Mouse (Mus musculus): Measurements from ENCODE around the gene Emilin2. TPM values are rescaled to one million over a fixed set of nuclear protein-coding genes. Genes with fewer than 3 reads are reported as not detected.
A peak's percentile ranks its signal among the peaks of the same experiment; 100 is the strongest.

The Emilin2 gene
- polyA plus RNA-seq, 1 experiment from 2014 or later, result 4.8 TPM

- Histone ChIP-seq H3K9me3 (replicated peaks) (no peaks in the 10 kb centered on the region), H3K36me3 (peaks cover 100% of the 10 kb centered on the region), H3K27ac (no peak overlapping the region), H3K4me2 (no peak overlapping the region), H3K4me1 (no peaks in the 10 kb centered on the region), H3K27me3 (no peaks in the 10 kb centered on the region), H3K4me3 (replicated peaks) (no peak overlapping the region), H3K9ac (no peak overlapping the region)
- WGBS, result 93% methylated on average over 7 of the region's 7 CpGs
- ATAC-seq (replicated peaks; ENCODE audit: low FRiP score), result no peak
Measured at GRCm38 (mm10) chr17:71242666-71243065, 69.1 kb downstream of the Emilin2 start.

DNA sequence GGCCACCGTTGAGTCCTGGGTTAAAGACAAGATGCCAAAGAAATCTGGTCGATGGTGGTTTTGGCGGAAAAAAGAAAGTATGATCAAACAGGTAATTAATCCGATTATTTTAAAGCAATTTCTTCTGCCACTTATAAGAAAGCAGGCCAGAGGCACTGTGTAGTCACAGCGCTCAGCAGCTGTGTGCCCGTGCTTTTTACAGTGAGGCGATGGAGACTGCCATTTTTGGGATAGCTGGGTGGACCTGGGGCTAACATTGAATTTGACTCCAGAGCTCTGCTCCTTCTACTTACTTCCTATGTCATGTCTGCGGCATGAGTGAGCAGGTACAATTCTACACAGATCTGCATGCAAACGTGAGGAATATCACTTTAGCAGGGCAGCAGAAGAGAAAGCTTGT, 71.0 kb downstream of the Emilin2 start:
- Histone ChIP-seq H3K9me3 (replicated peaks) (no peaks in the 10 kb centered on the region), H3K9ac (no peak overlapping the region), H3K4me3 (replicated peaks) (no peak overlapping the region), H3K4me1 (no peaks in the 10 kb centered on the region), H3K4me2 (no peak overlapping the region), H3K36me3 (peaks cover 99% of the 10 kb centered on the region), H3K27ac (no peak overlapping the region), H3K27me3 (no peaks in the 10 kb centered on the region)
- ATAC-seq (replicated peaks; ENCODE audit: low FRiP score), result no peak
- 88% methylated on average over 9 of the region's 9 CpGs for WGBS

GRCm38 (mm10) chr17:71238494-71238893, 73.3 kb downstream of the Emilin2 start:
- H3K4me1 ChIP-seq, result no peaks in the 10 kb centered on the region
- H3K9ac ChIP-seq, result no peak overlapping the region
- H3K9me3 ChIP-seq (replicated peaks), result no peaks in the 10 kb centered on the region
- H3K4me2 ChIP-seq, result no peak overlapping the region
- H3K27me3 ChIP-seq, result no peaks in the 10 kb centered on the region
- peaks cover 94% of the 10 kb centered on the region for H3K36me3 ChIP-seq
- no peak overlapping the region for H3K27ac ChIP-seq
- ATAC-seq (replicated peaks; ENCODE audit: low FRiP score), result no peak
- 92% methylated on average over 7 of the region's 7 CpGs for WGBS
- H3K4me3 ChIP-seq (replicated peaks), result no peak overlapping the region

DNA sequence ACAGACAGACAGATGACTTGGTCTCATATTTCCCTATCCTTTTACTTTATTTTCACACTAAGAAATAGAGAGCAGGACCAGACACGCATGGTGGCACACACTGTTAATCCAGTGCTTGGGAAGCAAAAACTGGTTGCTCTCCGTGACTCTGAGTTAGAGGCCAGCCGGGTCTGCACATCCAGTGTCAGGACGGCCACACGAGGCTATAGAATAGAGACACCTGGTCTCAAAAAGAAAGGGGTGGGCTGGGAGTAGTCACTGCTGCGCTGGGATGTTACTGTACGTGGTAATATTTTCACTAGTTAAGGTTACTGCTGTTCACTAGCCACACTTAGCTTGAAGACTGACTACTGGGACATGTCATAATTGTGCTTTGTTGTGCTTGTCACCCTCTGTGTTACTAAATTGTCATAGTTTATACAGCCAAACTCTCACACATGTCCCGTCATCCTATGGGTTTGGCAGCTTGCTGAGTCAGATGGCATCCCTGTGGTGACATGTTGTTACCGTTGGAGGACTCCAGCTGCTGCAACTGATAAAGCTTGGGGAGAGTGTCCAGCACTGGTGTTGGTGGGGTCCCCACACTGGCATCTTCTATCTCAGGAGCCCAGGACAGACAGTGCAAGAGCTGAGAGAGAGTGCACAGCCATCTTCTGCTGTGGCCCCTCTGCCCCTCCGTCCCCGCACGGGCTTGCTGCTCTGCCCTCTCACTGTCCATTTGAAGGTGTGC, 76.4 kb downstream of the Emilin2 start:
- 86% methylated on average over 12 of the region's 12 CpGs for whole genome bisulfite sequencing
- Histone ChIP-seq H3K9ac (no peak overlapping the region), H3K4me2 (no peak overlapping the region), H3K4me3 (replicated peaks) (no peak overlapping the region), H3K4me1 (no peaks in the 10 kb centered on the region), H3K27me3 (no peaks in the 10 kb centered on the region), H3K27ac (no peak overlapping the region), H3K36me3 (peaks cover 88% of the 10 kb centered on the region), H3K9me3 (replicated peaks) (no peaks in the 10 kb centered on the region)
- ATAC-seq (replicated peaks; ENCODE audit: low FRiP score), result peak; percentile 79; the same call in 1 of the 2 replicates

DNA sequence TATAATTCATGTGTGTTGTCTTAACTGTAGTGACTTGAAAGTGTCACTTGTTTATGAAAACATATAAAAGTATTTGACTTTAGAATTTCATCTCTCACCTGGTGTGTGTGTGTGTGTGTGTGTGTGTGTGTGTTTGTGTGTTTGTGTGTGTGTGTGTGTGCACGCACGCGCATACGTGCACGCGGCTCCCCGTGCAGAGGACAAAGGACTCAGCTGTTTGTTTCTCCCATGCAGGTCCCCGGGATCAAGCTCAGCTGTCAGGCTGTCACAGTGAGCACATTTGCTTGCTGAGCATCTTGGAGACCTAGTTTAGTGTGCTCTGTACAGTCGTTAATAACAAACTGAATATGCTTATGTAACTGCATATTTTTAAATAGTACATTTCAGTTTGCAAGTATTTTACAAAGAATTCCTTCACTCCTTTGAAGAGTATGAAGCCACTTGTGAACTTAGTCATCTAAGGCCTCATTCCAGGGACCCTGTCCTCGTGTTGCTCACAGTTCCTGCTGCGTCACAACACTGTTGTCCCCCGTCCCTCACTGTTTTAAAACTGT, 77.7 kb downstream of the Emilin2 start:
- no peaks in the 10 kb centered on the region for H3K9me3 ChIP-seq (replicated peaks)
- no peak overlapping the region for H3K9ac ChIP-seq
- no peak overlapping the region for H3K4me2 ChIP-seq
- no peak overlapping the region for H3K27ac ChIP-seq
- peaks cover 87% of the 10 kb centered on the region for H3K36me3 ChIP-seq
- H3K4me1 ChIP-seq, result no peaks in the 10 kb centered on the region
- H3K27me3 ChIP-seq, result no peaks in the 10 kb centered on the region
- ATAC-seq (replicated peaks; ENCODE audit: low FRiP score), result no peak
- H3K4me3 ChIP-seq (replicated peaks), result no peak overlapping the region
- 92% methylated on average over 12 of the region's 12 CpGs for WGBS

GRCm38 (mm10) chr17:71233210-71233609, 78.6 kb downstream of the Emilin2 start:
- no peak overlapping the region for H3K4me2 ChIP-seq
- H3K9me3 ChIP-seq (replicated peaks), result no peaks in the 10 kb centered on the region
- H3K27ac ChIP-seq, result no peak overlapping the region
- peaks cover 83% of the 10 kb centered on the region for H3K36me3 ChIP-seq
- WGBS, result 92% methylated on average over 4 of the region's 4 CpGs
- H3K9ac ChIP-seq, result no peak overlapping the region
- H3K4me3 ChIP-seq (replicated peaks), result no peak overlapping the region
- H3K27me3 ChIP-seq, result no peaks in the 10 kb centered on the region
- no peaks in the 10 kb centered on the region for H3K4me1 ChIP-seq
- ATAC-seq (replicated peaks; ENCODE audit: low FRiP score), result no peak

DNA sequence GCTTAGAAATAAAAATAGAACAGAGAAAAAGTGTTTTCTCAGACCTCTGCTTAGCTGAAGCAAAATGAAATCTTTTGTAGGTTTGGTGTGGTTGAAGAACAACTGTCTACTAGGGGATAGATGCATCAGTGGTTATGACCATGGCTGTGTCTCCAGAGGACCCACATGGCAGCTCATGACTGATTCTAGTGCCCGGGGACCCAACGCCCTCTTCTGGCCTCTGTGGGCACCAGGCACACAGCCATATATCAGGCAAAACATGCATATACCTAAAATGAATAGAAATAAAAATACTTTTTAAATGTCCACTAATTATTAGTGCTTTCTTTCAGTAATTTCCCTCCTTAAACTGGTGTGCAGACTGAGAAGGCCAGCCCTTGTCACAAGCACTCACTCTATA, 79.8 kb downstream of the Emilin2 start:
- no peak overlapping the region for H3K9ac ChIP-seq
- no peaks in the 10 kb centered on the region for H3K4me1 ChIP-seq
- no peaks in the 10 kb centered on the region for H3K27me3 ChIP-seq
- H3K27ac ChIP-seq, result no peak overlapping the region
- peaks cover 78% of the 10 kb centered on the region for H3K36me3 ChIP-seq
- H3K4me3 ChIP-seq (replicated peaks), result no peak overlapping the region
- no peaks in the 10 kb centered on the region for H3K9me3 ChIP-seq (replicated peaks)
- H3K4me2 ChIP-seq, result no peak overlapping the region
- no peak for ATAC-seq (replicated peaks; ENCODE audit: low FRiP score)
- 88% methylated on average over 2 of the region's 2 CpGs for WGBS

DNA sequence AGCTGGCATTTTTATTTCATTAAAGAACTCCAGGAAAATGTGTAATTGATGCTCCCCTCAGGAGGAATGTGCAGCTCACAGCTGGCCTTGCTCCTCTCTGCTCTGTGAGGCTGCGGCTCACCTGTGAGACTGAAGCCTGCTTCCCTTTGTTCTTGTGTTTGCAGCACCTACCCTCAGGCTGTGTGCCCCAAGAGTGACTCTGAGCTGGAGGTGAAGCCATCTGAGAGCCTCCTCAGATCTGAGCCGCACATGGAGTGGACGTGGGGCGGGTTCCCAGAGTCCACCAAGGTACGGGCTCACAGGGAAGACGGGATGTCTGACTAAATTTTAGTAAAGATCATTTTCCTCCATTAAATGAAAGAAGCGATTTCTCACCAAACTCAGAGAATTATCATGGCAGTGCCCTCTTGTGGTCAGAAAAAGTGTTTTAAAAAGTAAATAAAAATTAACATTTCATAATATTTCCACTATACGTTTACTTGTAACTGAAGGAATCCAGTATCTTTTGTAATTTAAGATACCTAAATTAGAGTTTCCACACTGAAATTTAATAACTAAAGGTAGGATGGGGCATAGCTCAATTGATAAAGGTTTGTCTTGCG, 81.6 kb downstream of the Emilin2 start:
- Histone ChIP-seq H3K27me3 (no peaks in the 10 kb centered on the region), H3K9me3 (replicated peaks) (no peaks in the 10 kb centered on the region), H3K27ac (peak overlapping the region; percentile 42; the same call in 1 of the 2 replicates), H3K36me3 (peaks cover 69% of the 10 kb centered on the region), H3K9ac (no peak overlapping the region), H3K4me1 (no peaks in the 10 kb centered on the region), H3K4me3 (replicated peaks) (no peak overlapping the region), H3K4me2 (no peak overlapping the region)
- 70% methylated on average over 9 of the region's 9 CpGs for WGBS
- no peak for ATAC-seq (replicated peaks; ENCODE audit: low FRiP score)

DNA sequence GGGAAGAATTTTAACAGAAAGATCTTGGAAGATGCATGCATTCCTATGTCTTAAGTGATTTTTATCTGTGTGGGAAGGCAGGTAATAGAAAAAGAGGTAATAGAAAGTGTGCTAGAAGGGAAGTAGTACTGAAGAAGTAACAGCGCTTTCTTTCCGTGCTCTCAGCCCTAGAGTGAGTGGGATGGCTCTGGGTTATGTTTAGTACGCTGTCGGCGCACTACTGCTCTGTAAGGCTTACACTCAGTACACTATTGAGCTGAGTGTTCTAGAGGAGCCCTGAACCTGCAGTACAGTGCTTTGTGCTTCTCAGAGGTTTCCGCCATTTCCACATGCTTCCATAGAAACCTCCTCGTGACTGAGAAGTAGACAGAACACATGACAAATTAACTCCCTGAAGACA, 83.1 kb downstream of the Emilin2 start:
- H3K9me3 ChIP-seq (replicated peaks), result no peaks in the 10 kb centered on the region
- no peak overlapping the region for H3K27ac ChIP-seq
- no peak overlapping the region for H3K4me3 ChIP-seq (replicated peaks)
- ATAC-seq (replicated peaks; ENCODE audit: low FRiP score), result no peak
- peaks cover 4% of the 10 kb centered on the region; the same call in 1 of the 2 replicates for H3K4me1 ChIP-seq
- 88% methylated on average over 7 of the region's 7 CpGs for WGBS
- peaks cover 70% of the 10 kb centered on the region for H3K36me3 ChIP-seq
- H3K27me3 ChIP-seq, result no peaks in the 10 kb centered on the region
- no peak overlapping the region for H3K9ac ChIP-seq
- H3K4me2 ChIP-seq, result no peak overlapping the region

GRCm38 (mm10) chr17:71227128-71227895, 84.5 kb downstream of the Emilin2 start:
- Histone ChIP-seq H3K36me3 (peaks cover 69% of the 10 kb centered on the region), H3K4me2 (no peak overlapping the region), H3K9me3 (replicated peaks) (no peaks in the 10 kb centered on the region), H3K27ac (no peak overlapping the region), H3K9ac (no peak overlapping the region), H3K4me1 (peaks cover 11% of the 10 kb centered on the region; the same call in 1 of the 2 replicates), H3K4me3 (replicated peaks) (no peak overlapping the region), H3K27me3 (no peaks in the 10 kb centered on the region)
- WGBS, result 87% methylated on average over 9 of the region's 9 CpGs
- no peak for ATAC-seq (replicated peaks; ENCODE audit: low FRiP score)

DNA sequence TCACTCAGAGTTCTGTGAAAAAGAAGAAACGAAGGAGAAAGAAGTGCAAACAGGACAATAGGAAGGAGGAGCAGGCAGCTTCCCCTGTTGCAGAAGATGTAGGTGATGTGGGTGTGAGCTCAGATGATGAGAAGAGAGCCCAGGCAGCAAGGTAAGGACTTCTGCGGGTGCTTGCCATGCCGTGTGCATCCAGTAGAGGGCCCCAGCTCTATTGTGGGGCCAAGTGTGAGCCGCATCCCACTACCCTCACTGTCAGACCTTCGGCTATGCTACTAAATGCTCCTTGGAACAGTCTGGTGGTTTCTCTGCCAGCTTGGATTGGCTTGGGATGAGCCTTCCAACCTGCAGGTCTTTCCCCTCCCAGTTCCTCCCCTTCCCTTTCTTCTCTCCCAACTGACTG, 86.7 kb downstream of the Emilin2 start:
- Histone ChIP-seq H3K4me2 (no peak overlapping the region), H3K27me3 (no peaks in the 10 kb centered on the region), H3K4me1 (peaks cover 11% of the 10 kb centered on the region; the same call in 1 of the 2 replicates), H3K36me3 (peaks cover 70% of the 10 kb centered on the region), H3K9ac (no peak overlapping the region), H3K4me3 (replicated peaks) (no peak overlapping the region), H3K9me3 (replicated peaks) (no peaks in the 10 kb centered on the region), H3K27ac (no peak overlapping the region)
- WGBS, result 44% methylated on average over 5 of the region's 5 CpGs
- ATAC-seq (replicated peaks; ENCODE audit: low FRiP score), result no peak

DNA sequence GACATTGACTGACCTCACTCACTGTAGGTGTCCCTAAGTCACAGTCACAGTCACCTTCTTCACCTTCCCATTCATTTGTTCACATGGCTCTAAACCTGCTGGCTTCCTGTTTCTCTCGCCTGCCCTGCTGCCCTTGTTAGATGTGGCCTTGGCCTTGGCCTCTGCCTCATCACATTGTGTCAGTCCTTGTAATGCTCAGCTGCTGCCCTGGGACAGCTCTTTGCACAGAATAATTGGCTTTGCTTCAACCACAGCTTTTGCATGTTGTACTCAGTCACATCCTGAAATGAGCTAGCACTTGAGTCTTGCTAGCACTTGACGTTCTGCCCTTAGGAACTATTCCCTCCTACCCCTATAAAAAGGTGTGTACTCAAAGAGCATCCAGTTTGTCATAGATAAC, 87.3 kb downstream of the Emilin2 start:
- ATAC-seq (replicated peaks; ENCODE audit: low FRiP score), result no peak
- Histone ChIP-seq H3K4me2 (no peak overlapping the region), H3K4me1 (peaks cover 11% of the 10 kb centered on the region; the same call in 1 of the 2 replicates), H3K4me3 (replicated peaks) (no peak overlapping the region), H3K27me3 (no peaks in the 10 kb centered on the region), H3K9ac (no peak overlapping the region), H3K36me3 (peaks cover 64% of the 10 kb centered on the region), H3K27ac (0 out of 2 replicates have a peak overlapping the region, but pooled peaks have one; percentile 13), H3K9me3 (replicated peaks) (no peaks in the 10 kb centered on the region)
- 79% methylated on average over 2 of the region's 2 CpGs for WGBS
